Mouse (Mus musculus) stomach, postnatal 0 days (tissue): ENCODE results near the gene Atp5g2. TPM values are rescaled to one million over a fixed set of nuclear protein-coding genes. Genes with fewer than 3 reads are reported as not detected.

ENCODE experiments used
- ATAC-seq: fragments of 200-750 bp; cut with Nextera tagmentation; 2 replicates; pipeline ENCODE4 v1.8.0; 2017; ENCODE audit not compliant: low FRiP score, low TSS enrichment
- DNase-seq: peaks from one replicate; pipeline ENCODE4 v3.0.0-alpha.2; 2016; ENCODE audit warnings: low spot score
- H3K27ac ChIP-seq: fragments of 300-500 bp; sonication (generic); replicated peaks from 2 replicates; pipeline ENCODE4 v1.5.1; 2014; ENCODE audit warnings: mild to moderate bottlenecking, control low read depth
- H3K27me3 ChIP-seq: fragments of 300-500 bp; sonication (generic); 2 replicates; pipeline ENCODE4 v1.6.1; 2014; ENCODE audit warnings: low read length; ENCODE audit not compliant: control insufficient read depth, insufficient read depth
- H3K36me3 ChIP-seq: fragments of 300-500 bp; sonication (generic); 2 replicates; pipeline ENCODE4 v1.6.1; 2014; ENCODE audit warnings: low read length, mixed read lengths; ENCODE audit not compliant: control insufficient read depth, insufficient read depth
- H3K4me1 ChIP-seq: fragments of 300-500 bp; sonication (generic); replicated peaks from 2 replicates; pipeline ENCODE4 v1.6.1; 2014; ENCODE audit warnings: antibody characterized with exemption; ENCODE audit not compliant: control insufficient read depth, insufficient read depth
- H3K4me2 ChIP-seq: fragments of 300-500 bp; sonication (generic); replicated peaks from 2 replicates; pipeline ENCODE4 v1.6.1; 2014; ENCODE audit warnings: low read depth, mild to moderate bottlenecking, control low read depth, moderate library complexity
- H3K4me3 ChIP-seq: fragments of 300-500 bp; sonication (generic); 2 replicates; pipeline ENCODE4 v1.5.1; 2014; ENCODE audit warnings: low read depth, low read length, control low read depth
- H3K9ac ChIP-seq: fragments of 300-500 bp; sonication (generic); 2 replicates; pipeline ENCODE4 v1.6.1; 2014; ENCODE audit warnings: mild to moderate bottlenecking, low read length, control low read depth, mixed read lengths
- H3K9me3 ChIP-seq: fragments of 300-500 bp; sonication (generic); 2 replicates; pipeline ENCODE4 v1.6.1; 2016; ENCODE audit warnings: low read length; ENCODE audit not compliant: control insufficient read depth
- CTCF ChIP-seq: IDR thresholded peaks from 2 replicates; pipeline ENCODE4 v1.5.1; 2016; ENCODE audit warnings: antibody characterized with exemption, low read depth, mild to moderate bottlenecking, moderate library complexity
- EP300 ChIP-seq: optimal IDR thresholded peaks from 2 replicates; pipeline ENCODE3; 2016; ENCODE audit warnings: antibody characterized with exemption
- WGBS: fragments of 180-500 bp; shearing (Covaris S2); extraction: QIAGEN DNeasy Blood & Tissue Kit; methylation state at CpG from one replicate; pipeline ENCODE4 v1.1.7; 2014; 5-methylcytosine and 5-hydroxymethylcytosine counted together
- polyA plus RNA-seq: library from polyadenylated mRNA; unstranded; fragments of >200 nt; fragmentation: Nextera tagmentation; extraction: Ambion mirVana; gene quantifications from 2 replicates; pipeline ENCODE4 v1.2.1, GENCODE M21; 2015

Atp5g2 gene
- polyA plus RNA-seq, 1 experiment from 2014 or later = 71.4 TPM

DNA sequence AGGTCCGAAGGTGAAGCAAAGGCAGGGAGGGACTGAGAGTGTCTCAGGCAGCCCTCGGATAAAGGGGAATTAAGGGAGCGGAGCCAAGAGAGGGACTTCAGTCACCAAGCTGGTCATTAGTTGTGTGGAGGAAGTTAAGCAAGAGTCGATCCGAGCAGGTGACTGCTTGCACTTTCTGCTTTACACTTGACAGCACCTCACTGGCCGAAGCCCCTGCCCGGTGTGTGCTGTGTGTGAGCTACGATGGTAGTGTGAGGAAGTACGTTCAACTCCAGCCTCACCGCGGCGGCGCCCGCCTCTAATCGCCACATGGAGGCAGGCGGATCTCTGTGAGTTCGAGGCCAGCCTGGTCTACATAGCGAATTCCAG, 46.5 kb downstream of the Atp5g2 start:
- ATAC-seq (no peak; the same call in 1 of the 2 replicates), DNase-seq (no peak)
- H3K4me3 ChIP-seq = peak overlapping the region; percentile 72
- H3K27me3 ChIP-seq = no peaks in the 10 kb centered on the region
- peak overlapping the region; percentile 99 for H3K27ac ChIP-seq
- no peak for TF ChIP-seq EP300
- peak; percentile 17; the same call in 1 of the 2 replicates for TF ChIP-seq CTCF
- under 1% methylated on average over 18 of the region's 18 CpGs for WGBS
- no peaks in the 10 kb centered on the region for H3K9me3 ChIP-seq
- H3K4me2 ChIP-seq = peak overlapping the region; percentile 62
- H3K9ac ChIP-seq = peak overlapping the region; percentile 56
- no peaks in the 10 kb centered on the region for H3K36me3 ChIP-seq
- H3K4me1 ChIP-seq = no peaks in the 10 kb centered on the region

DNA sequence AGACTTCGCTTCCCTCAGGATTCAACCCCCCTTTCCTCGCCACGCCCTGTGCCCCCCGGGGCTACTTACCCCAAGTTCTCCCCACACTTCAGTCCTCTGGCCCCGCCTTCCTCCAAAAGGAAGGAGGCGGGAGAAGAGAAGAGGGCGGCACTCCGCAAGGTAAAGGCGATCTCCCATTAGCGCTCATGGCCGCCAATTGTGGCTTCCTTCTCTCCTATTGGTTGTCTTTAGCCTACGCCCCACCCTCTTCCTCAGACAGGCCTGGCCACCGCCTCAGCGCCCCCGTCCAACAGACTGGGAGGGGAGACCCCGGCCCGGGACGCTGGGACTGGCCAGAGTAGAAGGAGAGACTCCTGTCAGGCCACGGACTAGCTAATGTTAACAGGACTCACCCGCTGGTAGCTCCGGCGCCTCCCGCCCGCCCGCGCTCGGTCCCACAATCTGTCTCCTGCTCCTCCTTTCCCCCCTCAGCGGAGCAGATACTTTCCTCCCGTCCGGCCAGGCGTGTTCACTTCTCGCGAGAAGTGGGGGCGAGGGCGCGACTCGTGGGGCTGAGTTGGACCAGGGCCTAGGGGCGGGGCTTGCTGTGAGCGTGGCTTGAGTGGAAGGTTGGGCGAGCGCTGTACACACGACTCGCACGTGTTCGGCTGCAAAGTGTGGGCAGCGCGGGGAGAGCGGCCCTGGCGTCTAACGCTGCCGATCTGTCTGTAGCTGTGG, 47.0 kb downstream of the Atp5g2 start, which contains the start of the genes Gm28047 and Atf7:
Gm28047 (minus strand) TSS at position 98 of the 717 bp plus-strand sequence.
Atf7 (minus strand) TSS at position 495 of the 717 bp plus-strand sequence.
- Histone ChIP-seq H3K27ac (peak within 1 kb of the TSS; percentile 99), H3K27me3 (no peaks in the 10 kb centered on the region), H3K4me2 (peak within 1 kb of the TSS; percentile 78), H3K4me1 (no peaks in the 10 kb centered on the region), H3K36me3 (no peaks in the 10 kb centered on the region), H3K4me3 (peak within 1 kb of the TSS; percentile 72), H3K9me3 (no peaks in the 10 kb centered on the region), H3K9ac (peak within 1 kb of the TSS; percentile 86)
- WGBS = under 1% methylated on average over 48 of the region's 51 CpGs
- ATAC-seq = peak; percentile 99
- TF ChIP-seq CTCF = no peak
- peak; percentile 95 for TF ChIP-seq EP300
- DNase-seq = peak; percentile 100

DNA sequence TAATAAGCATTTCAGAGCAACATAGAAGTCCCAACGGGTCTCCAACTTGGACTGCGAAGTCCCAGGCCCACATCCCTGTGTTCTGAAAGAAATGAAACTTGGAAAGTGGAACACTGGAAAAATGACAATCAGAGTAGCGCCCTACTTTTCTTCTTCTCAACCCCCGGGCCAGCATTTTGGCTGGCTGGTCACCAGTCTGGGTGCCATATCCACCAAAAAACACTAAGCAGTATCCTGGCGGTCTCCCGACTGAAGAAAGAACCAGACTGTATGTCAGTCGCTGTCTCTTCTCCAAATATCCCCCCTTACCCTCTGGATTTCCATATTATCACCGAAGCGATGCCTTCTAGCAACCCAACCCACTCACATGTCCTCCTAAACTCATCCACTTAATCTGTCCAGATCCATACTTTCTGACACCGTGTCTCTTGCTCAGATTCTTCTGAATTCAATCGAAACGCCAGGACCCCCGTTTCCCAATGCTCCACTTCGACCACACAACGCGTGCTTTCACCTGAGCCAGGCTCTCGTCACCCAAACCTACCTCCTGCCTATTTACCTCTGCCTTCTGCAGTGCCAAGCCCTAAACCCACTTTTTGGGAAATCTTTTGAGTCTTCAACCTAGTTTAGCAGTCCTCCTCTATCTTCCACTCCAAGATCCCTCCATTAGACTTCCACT, 47.7 kb downstream of the Atp5g2 start:
- Histone ChIP-seq H3K4me2 (peak overlapping the region; percentile 78), H3K9me3 (no peaks in the 10 kb centered on the region), H3K4me3 (peak overlapping the region; percentile 72), H3K27ac (peak overlapping the region; percentile 99), H3K36me3 (no peaks in the 10 kb centered on the region), H3K9ac (peak overlapping the region; percentile 86), H3K27me3 (no peaks in the 10 kb centered on the region), H3K4me1 (no peaks in the 10 kb centered on the region)
- ATAC-seq (no peak), DNase-seq (peak; percentile 21)
- 2% methylated on average over 17 of the region's 17 CpGs for WGBS
- TF ChIP-seq CTCF (no peak), EP300 (no peak)

DNA sequence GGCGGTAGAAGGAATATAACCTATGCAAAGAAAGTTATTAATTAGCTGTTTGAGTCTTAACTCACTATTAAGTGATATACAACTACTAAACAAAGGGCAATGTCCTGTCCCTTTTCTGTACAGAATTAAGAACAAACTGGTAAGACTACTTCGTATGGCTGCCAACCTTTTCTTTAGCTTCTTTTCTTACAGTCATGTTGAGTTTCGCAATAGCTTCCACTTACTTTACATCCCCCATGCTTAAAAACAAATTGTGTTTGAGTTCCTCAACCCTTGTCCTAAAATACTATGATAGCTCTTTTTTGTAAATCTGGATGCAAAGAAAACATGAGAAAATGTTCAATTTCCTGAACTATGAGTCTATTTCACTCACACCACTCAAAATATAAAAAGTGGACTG, 49.0 kb downstream of the Atp5g2 start:
- 47% methylated on average over 3 of the region's 3 CpGs for WGBS
- Histone ChIP-seq H3K9me3 (no peaks in the 10 kb centered on the region), H3K27me3 (no peaks in the 10 kb centered on the region), H3K27ac (no peak overlapping the region), H3K36me3 (no peaks in the 10 kb centered on the region), H3K4me3 (no peak overlapping the region), H3K9ac (no peak overlapping the region), H3K4me1 (no peaks in the 10 kb centered on the region), H3K4me2 (peak overlapping the region; percentile 38)
- DNase-seq (no peak), ATAC-seq (no peak)
- TF ChIP-seq EP300 = no peak
- no peak for TF ChIP-seq CTCF

DNA sequence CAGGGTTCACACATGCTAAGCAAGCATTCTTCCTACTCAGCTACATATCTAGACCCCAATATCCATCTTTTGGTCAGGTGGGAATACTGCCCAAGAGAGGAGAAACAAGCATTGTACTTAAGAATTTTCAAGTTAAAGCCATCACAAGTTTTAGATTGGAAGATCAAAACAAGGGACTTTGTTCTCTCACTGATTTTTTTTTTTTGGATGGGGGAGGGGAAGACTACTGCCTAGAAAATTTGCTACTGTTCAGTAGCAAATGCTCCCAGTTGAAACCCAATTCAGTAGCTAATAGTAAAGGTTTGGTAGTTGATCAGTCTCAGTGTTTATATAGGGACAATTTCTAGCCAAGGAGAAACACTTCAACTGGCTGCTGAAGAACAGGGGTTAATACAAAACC, 49.6 kb downstream of the Atp5g2 start:
- DNase-seq (no peak), ATAC-seq (no peak)
- Histone ChIP-seq H3K27me3 (no peaks in the 10 kb centered on the region), H3K4me3 (no peak overlapping the region), H3K4me1 (no peaks in the 10 kb centered on the region), H3K27ac (no peak overlapping the region), H3K9ac (no peak overlapping the region), H3K9me3 (no peaks in the 10 kb centered on the region), H3K36me3 (no peaks in the 10 kb centered on the region), H3K4me2 (peak overlapping the region; percentile 2; the same call in 1 of the 2 replicates)
- TF ChIP-seq EP300 = no peak
- TF ChIP-seq CTCF = no peak

DNA sequence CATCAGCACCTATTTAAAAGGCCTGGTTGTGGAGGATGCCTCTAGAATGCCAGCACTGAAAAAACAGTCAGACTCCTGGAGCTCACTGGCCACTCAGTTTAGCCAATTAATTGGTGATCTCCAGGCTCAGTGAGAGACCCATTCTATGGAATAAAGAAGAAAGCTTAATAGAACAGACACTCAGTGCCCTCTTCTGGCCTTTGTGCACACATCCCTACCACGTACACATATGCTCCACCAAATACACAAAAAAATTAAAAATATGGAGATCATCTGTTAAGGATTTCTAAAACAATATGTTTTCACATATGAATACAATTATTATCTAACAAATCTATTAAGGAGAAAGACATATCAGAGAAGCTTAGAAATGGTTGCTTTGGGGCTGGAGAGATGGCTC, 51.4 kb downstream of the Atp5g2 start:
- H3K27ac ChIP-seq = no peak overlapping the region
- H3K4me2 ChIP-seq = no peak overlapping the region
- TF ChIP-seq EP300 = no peak
- peak; percentile 35 for TF ChIP-seq CTCF
- H3K9ac ChIP-seq = no peak overlapping the region
- ATAC-seq = no peak
- WGBS = 82% methylated on average over 1 of the region's 1 CpGs
- no peaks in the 10 kb centered on the region for H3K4me1 ChIP-seq
- DNase-seq = no peak
- H3K4me3 ChIP-seq = no peak overlapping the region
- H3K36me3 ChIP-seq = no peaks in the 10 kb centered on the region
- no peaks in the 10 kb centered on the region for H3K27me3 ChIP-seq
- H3K9me3 ChIP-seq = no peaks in the 10 kb centered on the region
